Mouse (Mus musculus): ENCODE results near the gene Kcna3.

Kcna3 gene

DNA sequence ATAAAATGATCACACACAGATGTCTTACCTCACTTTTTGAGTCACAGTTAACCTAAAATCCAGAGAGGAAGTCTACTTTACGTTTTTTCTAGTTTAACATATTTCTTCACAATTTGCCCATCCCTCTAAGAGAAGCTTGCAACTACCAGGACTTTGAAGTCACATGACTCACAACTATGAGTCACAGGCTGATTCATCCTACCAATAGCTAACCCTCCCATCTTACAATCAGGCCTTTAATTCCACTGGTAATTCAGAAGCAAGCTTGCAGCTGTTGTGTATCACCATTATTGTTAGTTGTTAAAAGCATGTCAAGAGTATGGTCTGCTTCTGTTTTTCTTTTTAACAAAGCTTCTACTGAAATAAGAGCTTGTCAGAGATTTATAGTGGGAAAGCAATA is 26.8 kb downstream of the Kcna3 start:
- no peak for DNase-seq (ENCODE audit: low spot score in 2 of 2)

DNA sequence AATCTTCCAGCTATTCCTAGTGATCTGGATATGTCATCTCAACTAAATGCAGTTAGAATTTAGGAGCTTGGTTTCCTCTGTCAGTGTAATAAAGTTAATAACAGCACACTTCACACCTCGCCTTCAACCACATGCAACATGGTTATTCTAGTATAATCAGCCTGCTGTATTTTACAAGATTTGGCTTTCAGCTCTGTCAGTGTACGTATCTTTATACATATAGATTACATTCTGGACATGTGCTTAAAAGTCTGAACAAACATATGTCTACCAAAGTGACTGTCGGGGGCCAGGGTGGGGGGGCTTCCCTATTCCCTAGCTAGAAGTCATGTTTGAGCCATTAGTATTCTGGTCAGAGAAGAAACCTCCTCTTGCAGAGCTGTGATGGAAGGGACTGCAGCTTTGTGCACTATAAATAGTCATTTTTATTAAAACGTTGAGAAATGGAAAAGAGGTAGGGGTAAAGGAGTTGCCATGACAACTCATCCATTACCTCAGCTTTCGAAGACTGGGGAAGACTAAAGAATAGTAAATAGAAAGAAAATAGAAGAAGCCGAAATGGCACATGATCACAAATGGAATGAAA is 29.6 kb downstream of the Kcna3 start:
- no peak for DNase-seq (ENCODE audit: low spot score in 2 of 2)

DNA sequence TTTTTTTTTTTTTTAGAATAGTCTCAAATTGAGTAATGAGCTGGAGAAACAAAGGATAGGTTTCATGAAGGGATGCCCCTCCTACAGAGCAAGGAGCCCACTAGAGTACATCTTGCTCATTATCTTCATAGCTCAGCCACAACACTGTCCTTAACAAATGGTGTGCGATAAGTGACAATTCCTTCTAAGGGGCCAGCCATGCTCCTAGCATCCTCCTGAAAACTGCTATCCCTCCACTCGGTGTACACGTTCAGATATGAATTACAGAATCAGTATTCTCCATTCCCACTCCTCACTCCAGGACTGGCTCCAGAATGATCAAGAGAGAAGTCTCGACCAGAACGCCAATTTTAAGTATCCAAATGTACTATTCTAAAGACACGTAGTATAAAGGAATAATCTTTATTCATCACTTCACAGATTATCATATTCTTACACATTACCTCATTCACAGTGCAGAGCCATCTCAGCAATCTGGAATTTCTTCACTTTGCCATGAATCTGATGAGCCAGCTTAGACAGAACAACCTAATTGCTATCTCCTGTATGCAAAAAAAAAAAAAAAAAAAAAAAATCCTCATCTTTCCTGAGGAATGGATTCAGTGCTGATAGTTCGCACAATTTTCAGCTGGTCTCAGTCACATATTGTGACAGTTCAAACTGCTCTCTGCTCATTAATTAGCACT is 30.3 kb downstream of the Kcna3 start:
- no peak for DNase-seq (ENCODE audit: low spot score in 2 of 2)

DNA sequence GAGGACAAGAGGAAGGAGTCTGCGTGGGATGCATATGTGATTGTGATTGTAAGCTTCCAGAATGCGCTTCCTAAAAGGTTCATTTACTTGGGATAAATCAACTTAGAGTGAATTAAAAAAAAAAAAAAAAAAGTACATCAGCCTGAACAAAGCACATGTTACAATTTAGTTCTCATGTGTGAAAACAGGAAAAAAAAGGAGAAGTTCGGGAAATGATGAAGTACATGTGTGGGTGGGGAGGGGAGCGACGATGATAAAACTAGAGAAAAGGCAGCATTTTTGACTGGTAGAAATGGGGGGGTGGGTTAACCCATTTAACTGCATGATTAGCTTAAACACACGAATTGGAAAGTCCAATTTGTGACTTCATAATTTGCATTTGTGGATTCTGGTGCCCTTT is 31.3 kb downstream of the Kcna3 start:
- DNase-seq (ENCODE audit: low spot score in 2 of 2) = no peak

DNA sequence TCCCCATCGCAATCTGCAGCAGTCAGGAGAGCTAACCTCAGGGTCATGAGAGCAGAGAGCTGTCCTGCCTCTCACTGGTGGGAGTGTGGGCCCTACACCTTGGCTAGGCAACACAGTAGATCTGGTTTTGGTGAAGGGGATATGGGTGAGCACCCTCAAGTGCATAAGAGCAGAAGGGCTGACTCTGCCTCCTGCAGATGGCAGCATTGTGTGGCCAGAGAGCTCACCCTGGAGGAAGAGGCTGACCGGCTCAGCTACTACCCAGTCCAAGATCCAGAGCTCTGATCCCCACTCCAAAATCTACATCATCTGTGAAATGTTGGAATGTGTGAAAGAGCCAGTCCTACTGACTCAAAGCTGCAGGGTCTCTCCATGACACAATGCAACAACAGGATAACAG is 37.9 kb downstream of the Kcna3 start:
- no peak for DNase-seq (ENCODE audit: low spot score in 2 of 2)

DNA sequence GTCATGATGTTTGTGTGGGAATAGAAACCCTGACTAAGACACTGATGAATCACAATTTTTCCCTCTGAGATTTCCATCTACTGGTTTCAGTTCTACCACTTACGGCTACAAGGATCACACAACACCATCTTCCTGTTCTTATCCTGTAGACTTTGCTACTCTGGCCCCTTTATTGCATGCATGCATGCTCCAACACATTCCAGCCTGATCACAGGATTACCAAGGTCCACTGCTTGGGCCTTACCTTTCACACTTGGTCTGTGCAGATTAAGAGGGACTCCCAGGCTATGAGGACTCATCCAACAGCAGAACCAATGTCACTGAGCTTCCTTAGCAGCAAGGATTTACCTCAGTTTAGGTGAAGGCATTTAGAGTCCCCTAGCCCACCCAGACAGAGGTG is 39.7 kb downstream of the Kcna3 start:
- DNase-seq (ENCODE audit: low spot score in 2 of 2) = no peak

DNA sequence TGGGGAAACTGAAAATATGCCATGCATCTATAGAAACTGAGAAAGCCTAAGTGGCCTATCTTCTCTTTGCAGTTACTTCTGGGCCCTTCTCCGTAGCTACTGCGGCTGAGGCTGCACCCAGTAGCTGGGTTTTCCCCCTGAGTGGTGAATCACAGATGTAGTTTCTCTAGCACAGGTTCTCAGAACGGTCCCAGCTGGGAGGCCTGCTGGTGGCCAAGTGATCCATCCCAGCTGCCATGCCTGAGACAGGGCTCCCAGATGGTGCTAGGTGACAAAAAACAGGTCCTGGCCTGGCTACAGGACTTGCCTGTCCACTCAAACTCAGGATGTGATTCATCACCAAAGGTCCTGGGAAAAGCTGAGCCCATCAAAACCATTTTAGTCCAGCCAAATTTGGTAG is 40.7 kb downstream of the Kcna3 start:
- no peak for DNase-seq (ENCODE audit: low spot score in 2 of 2)

DNA sequence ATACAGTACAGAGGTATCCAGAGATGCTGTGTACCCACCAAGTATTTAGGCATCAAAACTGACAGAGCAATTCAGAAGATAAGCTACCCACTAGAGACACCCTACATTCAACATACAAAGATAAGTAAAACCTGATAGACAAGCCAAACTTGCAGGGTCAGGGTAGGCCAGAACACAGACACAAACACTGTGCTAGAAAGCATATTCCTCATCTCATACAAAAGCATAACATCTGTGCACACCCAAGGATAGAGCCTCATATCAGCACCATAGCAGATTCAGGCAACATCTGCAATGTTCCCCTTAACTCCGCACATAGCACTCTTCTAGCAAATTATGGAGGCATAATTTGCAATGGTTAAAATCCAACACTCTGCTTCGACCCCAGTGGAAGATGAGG is 41.1 kb downstream of the Kcna3 start:
- DNase-seq (ENCODE audit: low spot score in 2 of 2) = no peak

DNA sequence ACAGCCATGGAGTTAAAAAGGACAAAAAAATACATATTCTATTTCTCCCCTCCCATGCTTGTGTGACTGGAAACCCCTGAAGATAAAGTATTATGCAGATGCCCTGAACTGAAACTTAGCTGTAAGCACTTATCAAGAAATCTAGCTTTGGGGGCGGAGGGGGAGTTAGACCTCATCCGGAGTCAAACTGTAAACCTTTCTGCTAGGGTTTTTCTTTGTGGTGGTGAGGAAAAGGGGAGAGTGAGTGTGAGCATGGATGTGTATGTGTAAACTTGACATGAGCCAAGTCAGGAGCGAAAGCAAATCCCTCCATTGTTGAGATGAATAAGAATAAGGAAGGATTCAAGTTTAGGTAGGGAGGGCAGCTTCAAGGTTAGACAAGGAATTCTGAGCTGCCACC is 44.8 kb downstream of the Kcna3 start:
- no peak for DNase-seq (ENCODE audit: low spot score in 2 of 2)

DNA sequence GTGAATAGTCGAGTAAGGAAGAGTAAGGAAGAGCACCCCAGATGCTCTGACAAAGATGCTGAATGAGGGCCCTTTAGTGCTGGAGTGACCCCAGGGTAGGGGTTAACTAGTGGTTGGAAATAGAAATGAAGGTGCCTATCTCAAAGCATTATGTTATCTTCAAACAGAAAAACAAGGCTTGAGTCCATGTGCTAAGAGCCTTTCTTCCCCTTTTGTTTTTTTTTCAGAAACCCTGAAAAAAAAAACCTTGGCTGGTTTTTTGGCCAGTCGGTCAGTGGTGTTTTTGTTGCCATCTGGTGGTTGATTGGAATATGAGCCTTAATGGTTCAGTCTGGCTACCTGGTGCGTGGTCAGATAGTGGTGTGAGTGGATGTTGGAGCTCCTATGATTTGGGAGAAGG is 45.3 kb downstream of the Kcna3 start:
- no peak for DNase-seq (ENCODE audit: low spot score in 2 of 2)

DNA sequence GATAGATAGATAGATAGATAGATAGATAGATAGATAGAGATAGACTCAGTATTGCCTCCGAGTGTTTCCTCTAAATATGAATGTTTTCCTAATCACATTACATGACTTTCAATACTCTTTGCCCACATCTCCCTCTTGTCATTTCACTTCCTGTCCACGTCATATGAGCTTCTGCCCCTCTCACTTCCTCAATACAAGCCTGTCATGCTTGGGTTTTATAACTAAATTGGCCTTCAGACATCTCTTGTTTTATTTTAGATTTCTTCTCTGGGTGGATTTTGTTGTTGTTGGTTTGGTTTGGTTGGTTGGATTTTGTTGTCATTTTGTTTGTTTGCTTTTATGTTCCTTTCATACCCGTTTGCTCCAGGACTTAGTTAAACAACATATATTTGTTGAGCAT is 48.6 kb downstream of the Kcna3 start:
- DNase-seq (ENCODE audit: low spot score in 2 of 2) = no peak

DNA sequence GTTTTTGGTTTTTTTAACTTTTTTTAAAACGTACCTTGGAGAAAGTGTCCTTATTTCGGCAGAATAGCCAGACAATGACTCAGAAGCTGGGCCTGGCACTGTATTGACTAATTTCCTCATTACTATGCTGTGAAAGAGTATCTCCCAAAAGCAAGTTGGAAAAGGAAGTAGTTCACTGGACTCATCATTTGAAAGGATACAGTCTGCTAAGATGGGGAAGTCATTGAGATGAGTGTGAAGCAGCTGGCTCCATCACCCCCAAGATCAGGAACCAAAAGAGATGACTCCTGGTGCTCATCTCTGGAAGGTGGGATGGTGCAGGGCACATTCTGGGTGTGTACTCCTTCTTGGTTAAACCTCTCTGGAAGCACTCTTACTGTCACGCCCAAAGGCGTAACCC is 51.4 kb downstream of the Kcna3 start:
- no peak for DNase-seq (ENCODE audit: low spot score in 2 of 2)

Measured in spleen, postnatal 10 days (tissue).